Mouse (Mus musculus): Measurements from ENCODE around the gene Clcn7. TPM values are rescaled to one million over a fixed set of nuclear protein-coding genes. Genes with fewer than 3 reads are reported as not detected.

Gene Clcn7
- polyA plus RNA-seq, 1 experiment from 2014 or later: 18.5 TPM

- peaks cover 14% of the 10 kb centered on the region; the same call in 1 of the 2 replicates for H3K36me3 ChIP-seq (ENCODE audit: control insufficient read depth, insufficient read depth)
- no peaks in the 10 kb centered on the region for H3K4me1 ChIP-seq (replicated peaks; ENCODE audit: control insufficient read depth, insufficient read depth, low read length)
- H3K27me3 ChIP-seq (replicated peaks; ENCODE audit: control insufficient read depth, insufficient read depth, low read length): no peaks in the 10 kb centered on the region
- no peaks in the 10 kb centered on the region for H3K9me3 ChIP-seq (ENCODE audit: control insufficient read depth)
- no peak overlapping the region for H3K4me2 ChIP-seq (replicated peaks; ENCODE audit: low read depth)
- ATAC-seq: no peak
- no peak for TF ChIP-seq CTCF (IDR thresholded peaks at IDR 0.05; ENCODE audit: low read depth)
- H3K27ac ChIP-seq (ENCODE audit: low read depth, low read length): no peak overlapping the region
- no peak overlapping the region for H3K4me3 ChIP-seq (ENCODE audit: low read depth, low read length)
- 19% methylated on average over 6 of the region's 6 CpGs for WGBS
- H3K9ac ChIP-seq (ENCODE audit: low read depth, low read length): no peak overlapping the region
These were observed 32.9 kb downstream of the Clcn7 start for GRCm38 (mm10) chr17:25165970-25166671.

- H3K9me3 ChIP-seq (ENCODE audit: control insufficient read depth): no peaks in the 10 kb centered on the region
- no peak overlapping the region for H3K27ac ChIP-seq (ENCODE audit: low read depth, low read length)
- no peak for TF ChIP-seq CTCF (IDR thresholded peaks at IDR 0.05; ENCODE audit: low read depth)
- no peak overlapping the region for H3K9ac ChIP-seq (ENCODE audit: low read depth, low read length)
- no peaks in the 10 kb centered on the region for H3K36me3 ChIP-seq (ENCODE audit: control insufficient read depth, insufficient read depth)
- no peaks in the 10 kb centered on the region for H3K27me3 ChIP-seq (replicated peaks; ENCODE audit: control insufficient read depth, insufficient read depth, low read length)
- H3K4me3 ChIP-seq (ENCODE audit: low read depth, low read length): no peak overlapping the region
- no peak overlapping the region for H3K4me2 ChIP-seq (replicated peaks; ENCODE audit: low read depth)
- H3K4me1 ChIP-seq (replicated peaks; ENCODE audit: control insufficient read depth, insufficient read depth, low read length): no peaks in the 10 kb centered on the region
- 95% methylated on average over 2 of the region's 2 CpGs for WGBS
- ATAC-seq: no peak
These were observed 36.5 kb downstream of the Clcn7 start for GRCm38 (mm10) chr17:25169706-25170105.

DNA sequence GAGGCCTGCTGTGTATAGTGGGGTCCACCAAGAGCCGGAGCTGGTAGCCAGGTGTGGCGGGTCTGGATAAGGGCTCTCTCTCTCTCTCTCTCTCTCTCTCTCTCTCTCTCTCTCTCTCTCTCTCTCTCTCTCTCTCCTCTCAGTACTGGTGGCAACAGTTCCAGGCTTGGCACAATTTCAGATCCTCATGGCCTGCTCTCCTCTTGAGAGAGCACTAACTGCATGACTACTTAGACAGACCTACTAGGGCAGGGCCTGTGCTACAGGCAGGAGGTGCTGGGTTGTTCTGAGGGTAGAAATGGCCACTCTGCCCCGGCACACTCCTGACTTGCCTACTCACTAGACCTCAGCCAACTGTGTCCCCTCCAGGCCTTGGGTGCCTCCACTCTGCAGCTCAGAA, 39.4 kb downstream of the Clcn7 start:
- Histone ChIP-seq H3K27me3 (replicated peaks; ENCODE audit: control insufficient read depth, insufficient read depth, low read length) (no peaks in the 10 kb centered on the region), H3K4me1 (replicated peaks; ENCODE audit: control insufficient read depth, insufficient read depth, low read length) (no peaks in the 10 kb centered on the region), H3K27ac (ENCODE audit: low read depth, low read length) (no peak overlapping the region), H3K4me2 (replicated peaks; ENCODE audit: low read depth) (no peak overlapping the region), H3K36me3 (ENCODE audit: control insufficient read depth, insufficient read depth) (no peaks in the 10 kb centered on the region), H3K9me3 (ENCODE audit: control insufficient read depth) (no peaks in the 10 kb centered on the region), H3K9ac (ENCODE audit: low read depth, low read length) (no peak overlapping the region), H3K4me3 (ENCODE audit: low read depth, low read length) (no peak overlapping the region)
- TF ChIP-seq CTCF (IDR thresholded peaks at IDR 0.05; ENCODE audit: low read depth): no peak
- 87% methylated on average over 3 of the region's 3 CpGs for WGBS
- ATAC-seq: no peak

- Histone ChIP-seq H3K4me1 (replicated peaks; ENCODE audit: control insufficient read depth, insufficient read depth, low read length) (no peaks in the 10 kb centered on the region), H3K36me3 (ENCODE audit: control insufficient read depth, insufficient read depth) (no peaks in the 10 kb centered on the region), H3K9ac (ENCODE audit: low read depth, low read length) (no peak within 1 kb of the TSS), H3K27ac (ENCODE audit: low read depth, low read length) (no peak within 1 kb of the TSS), H3K27me3 (replicated peaks; ENCODE audit: control insufficient read depth, insufficient read depth, low read length) (no peaks in the 10 kb centered on the region), H3K4me2 (replicated peaks; ENCODE audit: low read depth) (no peak within 1 kb of the TSS), H3K4me3 (ENCODE audit: low read depth, low read length) (no peak within 1 kb of the TSS), H3K9me3 (ENCODE audit: control insufficient read depth) (no peaks in the 10 kb centered on the region)
- WGBS: 38% methylated on average over 9 of the region's 9 CpGs
- no peak for TF ChIP-seq CTCF (IDR thresholded peaks at IDR 0.05; ENCODE audit: low read depth)
- no peak for ATAC-seq
These were observed 42.2 kb downstream of the Clcn7 start, which contains the start of gene Gm38655 for GRCm38 (mm10) chr17:25175411-25175810. Gene Gm38655, minus strand, starts transcription at chr17:25175471.

- no peaks in the 10 kb centered on the region for H3K36me3 ChIP-seq (ENCODE audit: control insufficient read depth, insufficient read depth)
- peak overlapping the region; percentile 95 for H3K4me2 ChIP-seq (replicated peaks; ENCODE audit: low read depth)
- H3K9me3 ChIP-seq (ENCODE audit: control insufficient read depth): no peaks in the 10 kb centered on the region
- H3K9ac ChIP-seq (ENCODE audit: low read depth, low read length): peak overlapping the region; percentile 13; the same call in 1 of the 2 replicates
- peaks cover 2% of the 10 kb centered on the region; the same call in 1 of the 2 replicates for H3K4me1 ChIP-seq (replicated peaks; ENCODE audit: control insufficient read depth, insufficient read depth, low read length)
- no peak for ATAC-seq
- no peaks in the 10 kb centered on the region for H3K27me3 ChIP-seq (replicated peaks; ENCODE audit: control insufficient read depth, insufficient read depth, low read length)
- TF ChIP-seq CTCF (IDR thresholded peaks at IDR 0.05; ENCODE audit: low read depth): peak; percentile 38; the same call in 1 of the 2 replicates
- H3K27ac ChIP-seq (ENCODE audit: low read depth, low read length): no peak overlapping the region
- no peak overlapping the region for H3K4me3 ChIP-seq (ENCODE audit: low read depth, low read length)
These were observed 50.0 kb downstream of the Clcn7 start for GRCm38 (mm10) chr17:25183232-25183631.

GRCm38 (mm10) chr17:25184129-25184691, 51.0 kb downstream of the Clcn7 start, which contains the start of gene BC003965:
Gene BC003965, plus strand, starts transcription at chr17:25184554.
- H3K36me3 ChIP-seq (ENCODE audit: control insufficient read depth, insufficient read depth): no peaks in the 10 kb centered on the region
- H3K4me3 ChIP-seq (ENCODE audit: low read depth, low read length): peak within 1 kb of the TSS; percentile 89
- peak within 1 kb of the TSS; percentile 82 for H3K27ac ChIP-seq (ENCODE audit: low read depth, low read length)
- WGBS: under 1% methylated on average over 50 of the region's 50 CpGs
- H3K9ac ChIP-seq (ENCODE audit: low read depth, low read length): peak within 1 kb of the TSS; percentile 79
- peak within 1 kb of the TSS; percentile 95 for H3K4me2 ChIP-seq (replicated peaks; ENCODE audit: low read depth)
- no peak for TF ChIP-seq CTCF (IDR thresholded peaks at IDR 0.05; ENCODE audit: low read depth)
- no peaks in the 10 kb centered on the region for H3K9me3 ChIP-seq (ENCODE audit: control insufficient read depth)
- peaks cover 2% of the 10 kb centered on the region; the same call in 1 of the 2 replicates for H3K4me1 ChIP-seq (replicated peaks; ENCODE audit: control insufficient read depth, insufficient read depth, low read length)
- H3K27me3 ChIP-seq (replicated peaks; ENCODE audit: control insufficient read depth, insufficient read depth, low read length): no peaks in the 10 kb centered on the region
- ATAC-seq: peak; percentile 87

Measured in intestine, postnatal 0 days (tissue).